Mouse (Mus musculus) intestine, postnatal 0 days (tissue): Measurements from ENCODE around the gene Pde4d. TPM values are rescaled to one million over a fixed set of nuclear protein-coding genes. Genes with fewer than 3 reads are reported as not detected.

Source experiments
- ATAC-seq: fragments of 200-750 bp; cut with Nextera tagmentation; 2 replicates; pipeline ENCODE4 v1.8.0; 2017; ENCODE audit warnings: mild to moderate bottlenecking, moderate TSS enrichment, moderate library complexity
- H3K27ac ChIP-seq: fragments of 300-500 bp; sonication (generic); 2 replicates; pipeline ENCODE4 v1.5.1; 2014; ENCODE audit warnings: mild to moderate bottlenecking, low read depth, low read length, moderate library complexity
- H3K27me3 ChIP-seq: fragments of 300-500 bp; sonication (generic); replicated peaks from 2 replicates; pipeline ENCODE4 v1.6.1; 2014; ENCODE audit warnings: low read length, mixed read lengths; ENCODE audit not compliant: control insufficient read depth, insufficient read depth
- H3K36me3 ChIP-seq: fragments of 300-500 bp; sonication (generic); 2 replicates; pipeline ENCODE4 v1.6.1; 2014; ENCODE audit warnings: mild to moderate bottlenecking, moderate library complexity; ENCODE audit not compliant: control insufficient read depth, insufficient read depth
- H3K4me1 ChIP-seq: fragments of 300-500 bp; sonication (generic); replicated peaks from 2 replicates; pipeline ENCODE4 v1.6.1; 2014; ENCODE audit warnings: antibody characterized with exemption, low read length, mixed read lengths; ENCODE audit not compliant: control insufficient read depth, insufficient read depth
- H3K4me2 ChIP-seq: fragments of 300-500 bp; sonication (generic); replicated peaks from 2 replicates; pipeline ENCODE4 v1.6.1; 2014; ENCODE audit warnings: low read depth, mild to moderate bottlenecking, moderate library complexity
- H3K4me3 ChIP-seq: fragments of 300-500 bp; sonication (generic); 2 replicates; pipeline ENCODE4 v1.5.1; 2014; ENCODE audit warnings: low read depth, low read length
- H3K9ac ChIP-seq: fragments of 300-500 bp; sonication (generic); 2 replicates; pipeline ENCODE4 v1.6.1; 2014; ENCODE audit warnings: mild to moderate bottlenecking, low read depth, low read length
- H3K9me3 ChIP-seq: fragments of 300-500 bp; sonication (generic); 2 replicates; pipeline ENCODE4 v1.6.1; 2016; ENCODE audit warnings: mixed run types; ENCODE audit not compliant: control insufficient read depth
- CTCF ChIP-seq: sonication (generic); IDR thresholded peaks from 2 replicates; pipeline ENCODE4 v1.5.1; 2016; ENCODE audit warnings: low read depth, mild to moderate bottlenecking, control low read depth, antibody characterized with exemption, moderate library complexity
- WGBS: fragments of 180-500 bp; shearing (Covaris S2); extraction: QIAGEN DNeasy Blood & Tissue Kit; methylation state at CpG from one replicate; pipeline ENCODE4 v1.1.7; 2014; 5-methylcytosine and 5-hydroxymethylcytosine counted together
- polyA plus RNA-seq: library from polyadenylated mRNA; unstranded; fragments of >200 nt; fragmentation: Nextera tagmentation; extraction: Ambion mirVana; gene quantifications from 2 replicates; pipeline ENCODE4 v1.2.1, GENCODE M21; 2015

Pde4d gene
- polyA plus RNA-seq, 1 experiment from 2014 or later: 17.8 TPM

DNA sequence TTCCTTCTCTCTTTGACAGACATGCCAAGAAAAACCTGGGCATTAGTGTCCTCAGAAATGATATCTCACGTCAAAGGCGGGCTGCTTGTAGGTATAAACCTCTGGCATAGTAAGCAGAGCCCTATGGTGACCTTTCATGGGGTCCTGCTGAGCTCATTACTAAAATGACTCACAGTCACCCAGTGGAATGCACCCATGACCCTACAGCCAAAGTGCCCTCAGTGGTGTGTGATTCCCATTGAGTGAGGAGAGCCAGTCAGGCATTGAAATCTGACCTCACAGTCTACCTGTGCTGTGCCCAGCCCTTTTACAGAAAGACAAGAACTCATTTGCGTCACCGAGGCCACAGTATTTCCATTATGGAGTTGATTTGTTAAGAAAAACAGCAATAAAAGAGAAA lies 1220.2 kb downstream of the Pde4d start:
- ATAC-seq: no peak

DNA sequence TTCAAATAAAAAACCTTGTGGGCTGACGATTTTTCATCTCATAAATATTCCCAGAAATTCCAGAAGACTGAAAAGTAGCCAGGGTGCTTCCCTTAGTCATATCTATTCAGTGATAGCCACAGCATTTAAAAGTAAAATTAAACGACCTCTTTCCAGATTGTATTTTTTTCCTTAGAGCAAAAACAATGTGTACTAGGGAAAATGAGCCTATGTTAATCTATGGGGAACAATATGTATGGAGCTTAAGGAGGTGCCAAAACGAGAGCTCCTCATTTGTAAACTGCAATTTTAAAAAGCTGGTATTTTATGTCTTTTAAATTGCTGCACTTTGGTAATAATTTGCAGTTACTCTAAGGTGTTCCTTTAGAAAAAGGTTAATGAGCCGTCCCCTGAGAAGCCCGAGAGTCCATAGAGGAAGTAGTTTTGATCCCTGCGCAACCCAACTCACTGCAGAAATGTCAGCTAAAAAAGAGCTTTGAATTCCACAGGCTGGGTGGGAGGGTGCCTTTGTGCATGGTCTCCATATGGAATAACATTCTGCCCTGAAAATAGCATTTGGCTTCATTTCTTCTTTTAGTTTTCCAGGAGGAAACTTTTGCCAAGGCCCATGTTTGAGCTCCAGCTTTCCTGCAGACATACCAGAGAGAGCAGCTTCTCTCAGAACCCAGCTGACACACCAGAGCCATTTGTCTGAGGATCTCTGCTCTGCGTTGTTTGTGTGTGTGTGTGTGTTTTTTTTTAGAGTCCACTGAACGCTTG lies 1222.0 kb downstream of the Pde4d start:
- TF ChIP-seq CTCF: no peak
- Histone ChIP-seq H3K9ac (no peak overlapping the region), H3K27ac (no peak overlapping the region), H3K27me3 (no peaks in the 10 kb centered on the region), H3K4me1 (no peaks in the 10 kb centered on the region), H3K9me3 (no peaks in the 10 kb centered on the region), H3K4me2 (no peak overlapping the region), H3K36me3 (no peaks in the 10 kb centered on the region), H3K4me3 (no peak overlapping the region)
- no peak for ATAC-seq
- WGBS: 68% methylated on average over 8 of the region's 8 CpGs

More for the DNA sequence above, 1220.2 kb downstream of the Pde4d start:
- no peak overlapping the region for H3K4me2 ChIP-seq
- no peak overlapping the region for H3K9ac ChIP-seq
- 79% methylated on average over 4 of the region's 4 CpGs for WGBS
- no peaks in the 10 kb centered on the region for H3K9me3 ChIP-seq
- H3K27me3 ChIP-seq: no peaks in the 10 kb centered on the region
- H3K4me1 ChIP-seq: no peaks in the 10 kb centered on the region
- H3K4me3 ChIP-seq: no peak overlapping the region
- TF ChIP-seq CTCF: no peak
- no peaks in the 10 kb centered on the region for H3K36me3 ChIP-seq
- no peak overlapping the region for H3K27ac ChIP-seq

- Histone ChIP-seq H3K4me2 (no peak overlapping the region), H3K9ac (no peak overlapping the region), H3K9me3 (no peaks in the 10 kb centered on the region), H3K4me3 (no peak overlapping the region), H3K4me1 (no peaks in the 10 kb centered on the region), H3K36me3 (no peaks in the 10 kb centered on the region), H3K27ac (no peak overlapping the region), H3K27me3 (no peaks in the 10 kb centered on the region)
- WGBS: 46% methylated on average over 4 of the region's 4 CpGs
- TF ChIP-seq CTCF: no peak
- ATAC-seq: no peak
These were observed 1227.3 kb downstream of the Pde4d start for GRCm38 (mm10) chr13:109677047-109677446.

DNA sequence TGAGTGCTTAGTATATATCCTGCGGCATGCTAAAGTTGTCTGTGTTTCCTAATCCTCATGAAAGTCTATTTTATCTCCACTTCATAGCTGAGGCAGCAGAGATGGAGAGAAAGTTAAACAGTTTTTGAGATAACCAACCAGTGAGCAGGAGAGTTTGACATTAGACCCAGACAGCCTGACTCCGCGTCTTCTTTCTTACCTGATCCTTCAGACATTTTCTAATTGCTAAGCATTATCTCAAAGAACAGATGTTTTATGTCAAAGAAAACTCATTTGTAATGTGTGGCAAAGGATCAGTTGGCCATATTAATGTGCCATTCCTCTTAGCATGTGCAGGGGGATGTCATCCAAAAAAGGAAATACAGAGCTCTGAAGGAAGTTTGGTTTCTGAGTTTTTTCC lies 1227.9 kb downstream of the Pde4d start:
- Histone ChIP-seq H3K4me2 (no peak overlapping the region), H3K9ac (no peak overlapping the region), H3K27me3 (no peaks in the 10 kb centered on the region), H3K9me3 (no peaks in the 10 kb centered on the region), H3K4me3 (no peak overlapping the region), H3K27ac (no peak overlapping the region), H3K36me3 (no peaks in the 10 kb centered on the region), H3K4me1 (no peaks in the 10 kb centered on the region)
- WGBS: 53% methylated on average over 3 of the region's 3 CpGs
- ATAC-seq: no peak
- TF ChIP-seq CTCF: no peak

DNA sequence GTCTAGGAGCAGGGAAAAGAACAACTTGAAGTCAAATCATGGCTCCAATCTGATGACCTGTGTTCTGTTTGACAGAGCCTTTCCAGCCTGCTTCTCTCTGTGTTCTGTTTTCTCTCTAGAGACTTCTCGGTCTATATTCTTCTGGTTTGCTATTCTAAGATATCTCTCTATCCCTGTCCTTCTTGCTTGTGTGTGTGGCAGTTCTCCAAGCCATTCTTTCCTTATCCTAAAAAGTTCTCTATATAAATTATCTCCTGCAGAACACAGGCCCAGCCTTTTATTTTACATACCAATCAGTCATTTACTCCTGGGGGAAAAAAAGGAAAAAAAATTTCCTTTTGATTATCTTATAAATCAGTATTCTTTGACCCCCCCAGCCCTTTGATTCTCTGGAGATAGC lies 1229.2 kb downstream of the Pde4d start:
- no peaks in the 10 kb centered on the region for H3K4me1 ChIP-seq
- 78% methylated on average over 1 of the region's 1 CpGs for WGBS
- H3K9me3 ChIP-seq: no peaks in the 10 kb centered on the region
- no peaks in the 10 kb centered on the region for H3K27me3 ChIP-seq
- H3K4me3 ChIP-seq: no peak overlapping the region
- TF ChIP-seq CTCF: no peak
- no peak overlapping the region for H3K27ac ChIP-seq
- ATAC-seq: no peak
- H3K36me3 ChIP-seq: no peaks in the 10 kb centered on the region
- H3K9ac ChIP-seq: no peak overlapping the region
- H3K4me2 ChIP-seq: no peak overlapping the region

GRCm38 (mm10) chr13:109680229-109680628 lies 1230.5 kb downstream of the Pde4d start:
- Histone ChIP-seq H3K4me2 (no peak overlapping the region), H3K9ac (no peak overlapping the region), H3K4me1 (no peaks in the 10 kb centered on the region), H3K27me3 (no peaks in the 10 kb centered on the region), H3K36me3 (no peaks in the 10 kb centered on the region), H3K4me3 (no peak overlapping the region), H3K9me3 (no peaks in the 10 kb centered on the region), H3K27ac (no peak overlapping the region)
- 77% methylated on average over 8 of the region's 8 CpGs for WGBS
- no peak for TF ChIP-seq CTCF
- no peak for ATAC-seq
